Comparison of ENCODE assay signal across 15 mouse cellular contexts in genomic region chr6:12038268-12038667, GRCm38 (mm10).
DNase-seq lines count a peak whose midpoint lies in the region; ATAC-seq and TF ChIP-seq lines count a peak whose summit lies in the region.
"Had no signal": no experiment of that assay in that cellular context is flagged by ENCODE, and none has a peak within 500 bp of the region (broad histone marks: within the 10 kb centered on the region; RNA-seq: fewer than 3 reads in every experiment).

No protein-coding gene starts in this region.

- no peaks in the 10 kb centered on the region for H3K36me3 ChIP-seq in thymus, adult 2 months (ENCODE audit: control insufficient read depth, insufficient read depth, low read length)
- H3K36me3 ChIP-seq in megakaryocyte, embryonic 14.5 days (replicated peaks; ENCODE audit: low read length), result peaks cover 11% of the 10 kb centered on the region
- H3K36me3 ChIP-seq: hindbrain, embryonic 12.5 days had no signal

- no peaks in the 10 kb centered on the region for H3K27me3 ChIP-seq in thymus, adult 2 months (ENCODE audit: control insufficient read depth, insufficient read depth, low read length)
- no peaks in the 10 kb centered on the region for H3K27me3 ChIP-seq in megakaryocyte, embryonic 14.5 days (replicated peaks)
- H3K27me3 ChIP-seq: heart, embryonic 13.5 days; hindbrain, embryonic 12.5 days had no signal

- TF ChIP-seq POLR2A in thymus, adult 2 months (IDR thresholded peaks at IDR 0.05; ENCODE audit: control insufficient read depth, extremely low read depth, insufficient read depth, low read length, poor library complexity), result no peak

- no peaks in the 10 kb centered on the region for H3K9me3 ChIP-seq in megakaryocyte, embryonic 14.5 days
- H3K9me3 ChIP-seq: heart, embryonic 13.5 days; hindbrain, embryonic 12.5 days had no signal

- H3K4me1 ChIP-seq in thymus, adult 2 months (replicated peaks; ENCODE audit: control insufficient read depth, insufficient read depth, low read length), result no peaks in the 10 kb centered on the region
- H3K4me1 ChIP-seq in megakaryocyte, embryonic 14.5 days, result peaks cover 3% of the 10 kb centered on the region
- H3K4me1 ChIP-seq: heart, embryonic 13.5 days; hindbrain, embryonic 12.5 days had no signal

- DNase-seq in thymus, adult 2 months, result peak; percentile 26
- DNase-seq in thymus, adult 18-20 months, result no peak
- peak; percentile 89 for DNase-seq in T-cell, adult 2 months (ENCODE audit: low spot score)
- no peak for DNase-seq in layer of hippocampus, postnatal 10 days (ENCODE audit: low spot score in 2 of 2)
- no peak for DNase-seq in heart, postnatal 4 days
- DNase-seq: cerebellum, postnatal 14 days; kidney, postnatal 10 days; liver; lung, adult 2 months; right cerebral cortex, adult 18-20 months had no signal

- ATAC-seq in erythroid progenitor cell, adult 5-6 weeks (replicated peaks; ENCODE audit: low FRiP score, poor library complexity, severe bottlenecking), result no peak
- ATAC-seq: intestine, postnatal 0 days had no signal

- H3K4me3 ChIP-seq in thymus, adult 2 months (ENCODE audit: control insufficient read depth, insufficient read depth, low read length), result no peak overlapping the region
- H3K4me3 ChIP-seq in megakaryocyte, embryonic 14.5 days (replicated peaks), result peak overlapping the region; percentile 15
- H3K4me3 ChIP-seq: heart, embryonic 13.5 days; hindbrain, embryonic 12.5 days had no signal

- 30% methylated on average over 7 of the region's 7 CpGs for WGBS in thymus, adult 2 months

- no peak for TF ChIP-seq CTCF in thymus, adult 2 months (IDR thresholded peaks at IDR 0.05; ENCODE audit: borderline replicate concordance, control insufficient read depth, extremely low read depth, insufficient read depth, low read length, poor library complexity)

- no peak overlapping the region for H3K27ac ChIP-seq in thymus, adult 2 months (ENCODE audit: control insufficient read depth, insufficient read depth, low read length)
- H3K27ac ChIP-seq: heart, embryonic 13.5 days; hindbrain, embryonic 12.5 days had no signal

Comparison
In these comparisons a context has a peak if more than half of its experiments do, and no peak if none do; other contexts are left out.
1. DNase-seq: peak in thymus, adult 2 months (single experiment) and T-cell, adult 2 months (single experiment); none in thymus, adult 18-20 months (0 of 2), layer of hippocampus, postnatal 10 days (0 of 2) and heart, postnatal 4 days (single experiment).